Mouse (Mus musculus) myocyte (in vitro differentiated cells): Measurements from ENCODE around the gene Gpr15. TPM values are rescaled to one million over a fixed set of nuclear protein-coding genes. Genes with fewer than 3 reads are reported as not detected.

Experiments used
- H3K27me3 ChIP-seq: one replicate; pipeline ENCODE4 v1.6.1; 2011; ENCODE audit not compliant: control insufficient read depth, insufficient read depth, insufficient read length
- H3K36me3 ChIP-seq: one replicate; pipeline ENCODE4 v1.6.1; 2011; ENCODE audit not compliant: control insufficient read depth, insufficient read depth
- H3K4me2 ChIP-seq: one replicate; pipeline ENCODE4 v1.6.1; 2011; ENCODE audit warnings: low read depth, control low read depth
- H3K4me3 ChIP-seq: one replicate; pipeline ENCODE4 v1.5.1; 2011; ENCODE audit warnings: mild to moderate bottlenecking, control low read depth, moderate library complexity
- H3K79me2 ChIP-seq: one replicate; pipeline ENCODE4 v1.6.1; 2011; ENCODE audit not compliant: control insufficient read depth, insufficient read depth
- H3ac ChIP-seq: one replicate; pipeline ENCODE4 v1.6.1; 2011; ENCODE audit not compliant: control insufficient read depth, insufficient read length
- CEBPB ChIP-seq: IDR thresholded peaks from 2 replicates; pipeline ENCODE4 v1.6.1; 2011; ENCODE audit warnings: mild to moderate bottlenecking, moderate library complexity; ENCODE audit not compliant: poor library complexity, insufficient read depth, severe bottlenecking
- E2F4 ChIP-seq: IDR thresholded peaks from one replicate; pipeline ENCODE4 v1.6.1; 2011; ENCODE audit warnings: mild to moderate bottlenecking, control low read depth, moderate library complexity; ENCODE audit not compliant: insufficient read depth
- MAX ChIP-seq: IDR thresholded peaks from one replicate; pipeline ENCODE4 v1.6.1; 2011; ENCODE audit warnings: low read depth, mild to moderate bottlenecking, control low read depth
- MYOD1 ChIP-seq, 3 experiments: IDR thresholded peaks; one replicate each; pipeline ENCODE4 v1.6.1; 2011; ENCODE audit warnings: control low read depth in 2 of 3, low read depth in 2 of 3, mild to moderate bottlenecking in 2 of 3, moderate library complexity in 1 of 3; ENCODE audit not compliant: insufficient read length in 2 of 3, control insufficient read depth in 1 of 3
- MYOG ChIP-seq, 3 experiments: IDR thresholded peaks; one replicate each; pipeline ENCODE4 v1.6.1; 2011; ENCODE audit warnings: control low read depth in 2 of 3, low read depth in 2 of 3, mild to moderate bottlenecking in 2 of 3; ENCODE audit not compliant: insufficient read length in 2 of 3, control insufficient read depth in 1 of 3, insufficient read depth in 1 of 3
- POLR2A ChIP-seq: IDR thresholded peaks from one replicate; pipeline ENCODE4 v1.6.1; 2011; ENCODE audit warnings: low read depth, mild to moderate bottlenecking, control low read depth, moderate library complexity; ENCODE audit not compliant: insufficient read length
- POLR2AphosphoS2 ChIP-seq: IDR thresholded peaks from one replicate; pipeline ENCODE4 v1.6.1; 2011; ENCODE audit warnings: low read depth, control low read depth; ENCODE audit not compliant: insufficient read length
- REST ChIP-seq: IDR thresholded peaks from one replicate; pipeline ENCODE4 v1.6.1; 2011; ENCODE audit warnings: mild to moderate bottlenecking, control low read depth, moderate library complexity; ENCODE audit not compliant: insufficient read depth, insufficient read length
- SRF ChIP-seq: IDR thresholded peaks from one replicate; pipeline ENCODE4 v1.6.1; 2011; ENCODE audit warnings: low read depth; ENCODE audit not compliant: control insufficient read depth, insufficient read length
- TCF12 ChIP-seq: IDR thresholded peaks from one replicate; pipeline ENCODE4 v1.6.1; 2011; ENCODE audit warnings: mild to moderate bottlenecking, control low read depth; ENCODE audit not compliant: poor library complexity, insufficient read depth, severe bottlenecking
- TCF3 ChIP-seq: IDR thresholded peaks from one replicate; pipeline ENCODE4 v1.6.1; 2011; ENCODE audit warnings: low read depth, control low read depth; ENCODE audit not compliant: insufficient read length
- USF1 ChIP-seq: IDR thresholded peaks from one replicate; pipeline ENCODE4 v1.6.1; 2011; ENCODE audit warnings: low read depth, mild to moderate bottlenecking, control low read depth, moderate library complexity
- polyA plus RNA-seq: library from polyadenylated mRNA; unstranded; fragments of >200 nt; fragmentation: generic; extraction: Trizol; gene quantifications from one replicate; pipeline ENCODE4 v1.2.1, GENCODE M21; 2012; ENCODE audit warnings: missing spikeins

The Gpr15 gene
- polyA plus RNA-seq = not detected

DNA sequence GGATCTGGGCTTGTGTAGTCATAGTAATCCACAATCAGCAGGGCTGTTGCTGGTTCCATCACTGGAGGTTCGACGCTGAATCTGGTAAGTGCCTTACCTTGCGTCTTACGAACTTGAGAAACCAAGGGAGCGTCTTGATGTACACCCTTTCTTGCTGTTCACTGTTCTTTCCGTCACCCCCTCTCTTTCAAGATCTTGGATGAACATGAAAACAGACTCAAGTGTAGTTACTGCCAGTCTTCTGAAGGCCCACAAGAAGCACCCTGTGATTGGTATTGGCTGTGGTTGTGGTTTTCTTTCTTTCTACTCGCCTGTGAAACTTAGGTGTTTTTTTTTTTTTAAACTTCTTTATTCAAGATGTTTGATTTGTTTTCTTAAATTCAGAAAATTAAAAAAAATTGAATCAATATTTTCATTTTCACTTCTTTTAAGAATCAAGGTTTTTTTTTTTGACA lies at the start of gene Gpr15:
Gpr15 (minus strand) TSS at position 405 of the 455 bp plus-strand sequence.
- Histone ChIP-seq H3ac (no peak within 1 kb of the TSS), H3K36me3 (no peaks in the 10 kb centered on the region), H3K27me3 (no peaks in the 10 kb centered on the region), H3K4me2 (no peak within 1 kb of the TSS), H3K79me2 (no peaks in the 10 kb centered on the region), H3K4me3 (no peak within 1 kb of the TSS)
- TF ChIP-seq E2F4 (no peak), POLR2A (no peak), TCF3 (no peak), SRF (no peak), TCF12 (no peak), MYOG (IDR thresholded peaks at IDR 0.05; ENCODE audit: control insufficient read depth in 1 of 3, insufficient read depth in 1 of 3, insufficient read length in 2 of 3, low read depth in 2 of 3) (no peak), CEBPB (no peak), POLR2AphosphoS2 (no peak), MAX (no peak), MYOD1 (IDR thresholded peaks at IDR 0.05; ENCODE audit: control insufficient read depth in 1 of 3, insufficient read length in 2 of 3, low read depth in 2 of 3) (no peak)

DNA sequence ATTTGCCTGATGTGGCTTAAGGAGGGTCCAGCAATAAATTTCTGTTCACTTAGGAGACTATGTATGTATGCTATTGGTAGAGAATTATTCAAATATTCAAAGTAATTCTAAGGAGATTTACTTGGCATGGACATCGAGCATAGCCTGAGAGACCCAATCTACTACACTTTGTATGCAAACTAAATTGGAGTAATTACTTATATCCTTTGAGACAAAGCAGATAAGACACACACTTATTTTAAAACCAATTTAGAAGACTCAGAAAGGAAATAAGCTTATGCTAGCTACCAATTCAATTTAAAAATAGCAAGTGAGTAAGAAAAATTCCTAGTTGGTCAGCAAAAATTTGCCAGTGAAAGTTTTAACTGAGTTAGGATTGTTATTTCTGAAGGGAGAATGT lies 44.2 kb upstream of the Gpr15 start, which contains the start of gene Olfr172:
Olfr172 (minus strand) TSS at position 101 of the 400 bp plus-strand sequence.
- no peak within 1 kb of the TSS for H3K4me2 ChIP-seq
- no peaks in the 10 kb centered on the region for H3K79me2 ChIP-seq
- no peaks in the 10 kb centered on the region for H3K36me3 ChIP-seq
- no peak within 1 kb of the TSS for H3ac ChIP-seq
- no peak within 1 kb of the TSS for H3K4me3 ChIP-seq
- no peaks in the 10 kb centered on the region for H3K27me3 ChIP-seq
- no peak for TF ChIP-seq TCF12
- no peak for TF ChIP-seq TCF3
- TF ChIP-seq POLR2AphosphoS2 = no peak
- no peak for TF ChIP-seq E2F4
- no peak for TF ChIP-seq POLR2A
- TF ChIP-seq MAX = no peak
- TF ChIP-seq SRF = no peak
- TF ChIP-seq MYOD1 (IDR thresholded peaks at IDR 0.05; ENCODE audit: control insufficient read depth in 1 of 3, insufficient read length in 2 of 3, low read depth in 2 of 3) = no peak
- TF ChIP-seq CEBPB = no peak
- no peak for TF ChIP-seq USF1
- no peak for TF ChIP-seq MYOG (IDR thresholded peaks at IDR 0.05; ENCODE audit: control insufficient read depth in 1 of 3, insufficient read depth in 1 of 3, insufficient read length in 2 of 3, low read depth in 2 of 3)
- TF ChIP-seq REST = no peak

DNA sequence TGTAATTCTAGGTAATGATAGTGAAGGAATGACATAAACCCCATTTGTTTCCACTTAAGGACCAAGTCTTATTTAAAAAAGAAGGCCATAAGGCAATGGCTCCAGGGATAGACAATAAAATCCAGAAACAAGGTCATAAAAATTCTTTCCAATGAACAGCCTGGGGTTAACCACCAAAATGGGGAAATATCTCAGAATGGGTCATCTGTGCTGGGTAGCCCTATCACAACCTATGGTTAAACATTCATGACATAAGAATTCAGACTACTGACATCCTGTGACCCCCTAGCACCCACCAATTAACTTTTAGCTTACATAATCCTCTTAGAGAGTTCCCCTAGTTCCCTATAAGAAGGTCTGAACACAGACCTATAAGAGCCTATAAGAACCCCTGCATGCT lies 37.3 kb upstream of the Gpr15 start:
- TF ChIP-seq SRF (no peak), MAX (no peak), POLR2A (no peak), REST (no peak), CEBPB (no peak), E2F4 (no peak), TCF12 (no peak), POLR2AphosphoS2 (no peak), TCF3 (no peak)
- Histone ChIP-seq H3ac (no peak overlapping the region), H3K4me3 (no peak overlapping the region), H3K27me3 (no peaks in the 10 kb centered on the region), H3K36me3 (no peaks in the 10 kb centered on the region), H3K4me2 (no peak overlapping the region), H3K79me2 (no peaks in the 10 kb centered on the region)

DNA sequence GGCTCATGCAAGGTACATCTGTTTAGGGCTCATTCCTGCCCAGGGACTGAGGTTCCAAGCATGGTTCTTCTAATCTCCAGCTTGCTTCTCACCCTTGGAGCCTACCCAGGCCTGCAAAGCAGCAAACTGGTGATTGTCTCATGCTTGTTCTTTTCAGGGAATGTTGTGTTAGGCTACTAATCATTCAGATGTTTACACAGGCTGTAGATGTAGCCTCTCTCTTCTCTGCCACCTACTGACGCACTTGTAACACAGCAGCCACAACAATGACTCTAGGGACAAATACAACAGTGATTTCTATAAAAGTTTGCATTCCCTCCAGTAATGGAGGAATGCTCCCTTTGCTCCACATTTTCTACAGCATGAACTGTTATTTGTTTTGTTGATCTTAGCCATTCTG lies 32.4 kb upstream of the Gpr15 start:
- H3K79me2 ChIP-seq = no peaks in the 10 kb centered on the region
- no peaks in the 10 kb centered on the region for H3K36me3 ChIP-seq
- no peak overlapping the region for H3K4me2 ChIP-seq
- H3K4me3 ChIP-seq = no peak overlapping the region
- H3ac ChIP-seq = no peak overlapping the region
- TF ChIP-seq MAX (no peak), REST (no peak), CEBPB (no peak), USF1 (no peak), TCF12 (no peak), E2F4 (no peak), MYOG (IDR thresholded peaks at IDR 0.05; ENCODE audit: control insufficient read depth in 1 of 3, insufficient read depth in 1 of 3, insufficient read length in 2 of 3, low read depth in 2 of 3) (no peak), TCF3 (no peak), SRF (no peak), POLR2AphosphoS2 (no peak)
- H3K27me3 ChIP-seq = no peaks in the 10 kb centered on the region

DNA sequence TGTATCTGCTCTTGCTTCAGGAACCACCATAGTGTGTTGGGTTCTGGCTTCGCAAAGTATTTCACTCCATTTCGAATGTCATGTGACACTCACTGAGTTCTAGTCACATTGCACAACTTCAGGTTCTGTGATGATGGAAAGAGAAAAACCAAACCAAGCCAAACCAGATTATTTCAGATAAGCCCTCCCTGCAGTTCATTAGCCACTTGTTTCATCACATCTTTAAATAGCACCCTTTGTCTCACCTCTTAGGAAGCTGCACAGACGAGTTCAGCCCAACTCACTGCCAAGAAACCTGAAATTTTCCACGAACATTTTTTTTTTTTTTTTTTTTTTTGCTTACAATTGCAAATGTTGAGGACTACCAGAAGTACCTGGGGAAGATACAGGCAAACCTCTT lies 27.8 kb upstream of the Gpr15 start:
- Histone ChIP-seq H3K79me2 (no peaks in the 10 kb centered on the region), H3K4me2 (no peak overlapping the region), H3K36me3 (no peaks in the 10 kb centered on the region), H3K27me3 (no peaks in the 10 kb centered on the region), H3ac (no peak overlapping the region), H3K4me3 (no peak overlapping the region)
- TF ChIP-seq TCF3 (no peak), POLR2AphosphoS2 (no peak), REST (no peak), POLR2A (no peak), E2F4 (no peak), SRF (no peak), TCF12 (no peak), USF1 (no peak), CEBPB (no peak), MYOD1 (IDR thresholded peaks at IDR 0.05; ENCODE audit: control insufficient read depth in 1 of 3, insufficient read length in 2 of 3, low read depth in 2 of 3) (no peak), MYOG (IDR thresholded peaks at IDR 0.05; ENCODE audit: control insufficient read depth in 1 of 3, insufficient read depth in 1 of 3, insufficient read length in 2 of 3, low read depth in 2 of 3) (no peak), MAX (no peak)
